Mouse (Mus musculus) heart, adult 18-20 months (tissue): ENCODE data around the gene Pilra. TPM values are rescaled to one million over a fixed set of nuclear protein-coding genes. Genes with fewer than 3 reads are reported as not detected.

Experiments used
- DNase-seq, 2 experiments: peaks; one replicate each; pipeline ENCODE4 v3.0.0; 2021 to 2022; ENCODE audit warnings: mixed read lengths in 1 of 2
- total RNA-seq, 2 experiments: library from RNA; stranded (reverse); gene quantifications; 2 replicates each; pipeline ENCODE4 v1.2.3; 2021

Pilra gene
- total RNA-seq, 2 experiments from 2014 or later, result 1.5 to 1.7 TPM

DNA sequence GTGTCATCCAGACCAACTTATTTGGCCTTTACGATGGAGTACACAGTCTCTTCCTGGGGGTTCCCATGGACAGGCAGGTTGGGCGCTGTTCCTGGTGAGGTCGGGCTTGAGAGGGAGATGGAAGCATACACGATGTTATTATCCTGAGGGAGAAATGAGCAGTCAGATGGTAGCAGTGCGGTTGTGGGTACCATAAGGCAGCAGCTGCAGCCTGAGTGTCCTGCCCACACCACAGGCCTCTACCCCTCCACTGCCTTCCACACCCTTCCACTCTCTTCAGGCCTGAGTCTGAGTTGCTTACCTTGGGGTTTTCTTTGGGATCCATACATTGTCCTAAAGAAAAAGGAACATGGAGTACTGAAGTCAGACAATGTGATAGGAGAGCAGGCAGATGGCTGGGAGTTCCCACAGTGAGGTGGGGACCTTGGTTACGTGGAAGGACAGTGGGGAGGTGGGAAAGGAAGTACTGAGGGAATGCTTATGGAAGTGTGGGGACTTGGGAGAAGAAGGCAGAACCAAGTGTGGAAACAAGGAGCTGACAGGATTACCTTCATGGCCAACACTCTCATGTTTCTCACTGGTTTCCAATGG is 12.5 kb downstream of the Pilra start:
- no peak for DNase-seq

DNA sequence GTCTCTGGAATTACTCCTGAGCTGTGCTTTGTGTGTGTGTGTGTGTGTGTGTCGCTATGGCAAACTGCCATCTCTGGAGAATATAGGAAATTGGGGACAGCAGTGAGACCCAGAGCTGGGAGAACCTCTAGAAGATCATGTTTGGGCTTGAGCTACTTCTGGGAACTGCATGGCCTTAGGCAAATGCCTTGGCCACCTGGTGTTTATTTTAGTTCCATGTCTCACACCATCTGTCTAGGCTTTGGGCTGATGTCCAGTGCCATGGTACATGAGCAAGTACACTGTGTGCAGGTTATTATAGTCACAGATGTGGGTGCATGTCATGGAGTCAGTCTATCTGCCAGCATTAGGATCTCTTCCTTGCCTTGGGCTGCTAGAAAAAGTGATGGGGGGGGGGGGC is 13.5 kb downstream of the Pilra start:
- no peak for DNase-seq

DNA sequence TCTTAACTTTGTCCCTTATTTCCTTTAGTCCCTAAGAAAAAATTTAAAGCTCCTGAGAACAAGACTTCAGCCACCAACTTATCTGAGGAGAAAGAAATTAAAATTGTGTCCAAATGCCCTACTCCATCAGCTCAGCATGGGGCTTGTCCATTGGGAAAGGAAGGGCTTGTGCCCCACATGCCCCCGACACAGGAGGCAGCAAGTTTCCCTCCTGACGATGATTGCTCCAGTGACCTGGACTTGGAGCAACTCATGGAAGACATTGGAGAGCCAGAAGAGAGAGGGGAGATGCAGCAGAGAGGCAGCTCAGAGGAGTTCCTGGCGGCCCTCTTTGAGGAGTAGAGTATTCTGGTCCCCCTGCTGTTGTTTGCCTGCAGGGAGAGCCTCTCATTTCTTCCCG is 14.0 kb downstream of the Pilra start:
- no peak for DNase-seq

DNA sequence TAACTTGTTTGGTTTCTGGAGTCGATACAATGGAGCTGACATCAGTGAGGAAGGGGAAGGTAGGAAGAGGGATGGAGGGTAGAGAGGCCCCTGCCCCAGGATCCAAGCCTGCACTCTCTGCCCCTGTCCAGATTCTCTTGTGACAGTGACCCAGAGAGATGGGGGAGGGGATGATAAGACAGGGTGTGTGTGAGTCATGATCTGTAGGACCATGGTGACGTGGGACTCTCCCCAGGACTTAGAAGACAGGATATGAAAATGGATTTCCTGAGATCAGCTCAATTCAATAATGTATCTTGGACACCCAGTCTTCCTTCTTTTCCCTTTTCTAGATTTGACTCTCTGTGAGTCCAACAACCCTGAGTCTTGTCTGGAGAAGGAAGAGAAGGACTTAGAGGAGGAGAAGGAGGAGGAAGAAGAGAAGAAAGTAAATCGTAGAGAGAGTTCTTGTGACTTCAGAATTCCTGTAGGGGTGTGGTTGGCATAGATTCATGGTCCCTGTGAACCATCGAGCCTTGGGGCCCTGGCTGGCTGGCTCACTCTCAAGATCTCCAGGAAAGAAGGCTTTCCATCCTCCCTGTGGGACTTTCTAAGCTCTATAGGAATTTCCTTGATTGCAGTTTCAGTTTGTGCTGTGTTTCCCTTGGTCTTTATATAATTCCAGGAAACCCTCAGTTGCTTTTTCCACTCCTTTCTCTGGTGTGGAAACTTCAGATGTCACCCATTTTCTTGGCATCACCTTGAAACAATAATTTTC is 18.4 kb downstream of the Pilra start:
- no peak for DNase-seq

DNA sequence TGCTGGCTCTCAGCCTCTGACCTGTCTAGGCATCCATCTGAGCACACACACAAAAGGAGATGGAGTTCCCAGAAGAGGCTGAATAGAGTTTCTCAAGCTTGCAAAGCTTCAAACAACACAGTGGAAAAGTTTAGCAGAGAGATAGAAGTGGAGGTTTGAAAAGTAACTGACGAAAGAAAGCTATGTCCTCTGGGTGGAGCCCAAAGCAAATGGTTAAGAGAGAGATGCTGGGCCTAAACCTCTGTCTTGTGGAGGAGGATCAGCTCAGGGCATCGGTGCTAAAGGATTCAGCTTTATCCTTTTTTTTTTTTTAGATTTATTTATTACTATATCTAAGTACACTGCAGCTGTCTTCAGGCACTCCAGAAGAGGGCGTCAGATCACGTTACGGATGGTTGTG is 27.8 kb downstream of the Pilra start:
- no peak for DNase-seq

DNA sequence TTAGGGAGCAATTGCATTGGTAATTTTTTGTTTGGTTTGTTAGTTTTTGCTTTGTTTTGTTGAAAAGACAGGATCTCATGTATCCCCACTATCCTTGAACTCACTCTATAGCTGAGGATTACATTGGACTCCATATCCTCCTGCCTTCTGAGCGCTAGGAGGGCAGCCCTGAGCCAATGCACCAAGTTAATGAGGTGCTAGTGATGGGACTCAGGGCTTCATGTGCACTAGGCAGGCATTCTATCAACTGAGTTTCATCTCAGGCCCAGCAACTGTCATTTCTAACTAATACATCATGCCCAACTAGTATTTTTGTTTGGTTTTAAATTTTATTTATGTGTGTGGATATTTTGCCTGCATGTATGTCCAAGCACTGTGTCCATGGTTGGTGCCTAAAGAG is 29.9 kb downstream of the Pilra start:
- no peak for DNase-seq

DNA sequence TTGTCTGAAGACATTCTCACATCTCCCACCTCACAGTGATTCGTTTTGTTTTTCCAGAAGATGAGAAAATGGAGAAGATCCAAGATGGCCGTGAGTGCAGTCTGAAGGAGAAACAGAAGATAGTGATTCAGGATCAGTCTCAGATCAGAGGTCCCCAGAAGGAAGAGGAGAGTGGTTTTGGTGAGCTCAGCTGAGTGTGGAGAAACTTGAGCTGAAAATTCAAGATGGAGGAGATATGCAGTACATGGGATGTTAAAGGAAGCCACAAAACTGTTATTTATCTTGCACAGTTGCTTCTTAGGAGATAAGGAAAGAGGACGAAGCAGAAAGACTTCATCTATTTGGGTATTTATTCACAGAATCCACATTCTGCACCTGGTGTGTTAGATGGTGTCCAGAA is 35.2 kb downstream of the Pilra start:
- no peak for DNase-seq

DNA sequence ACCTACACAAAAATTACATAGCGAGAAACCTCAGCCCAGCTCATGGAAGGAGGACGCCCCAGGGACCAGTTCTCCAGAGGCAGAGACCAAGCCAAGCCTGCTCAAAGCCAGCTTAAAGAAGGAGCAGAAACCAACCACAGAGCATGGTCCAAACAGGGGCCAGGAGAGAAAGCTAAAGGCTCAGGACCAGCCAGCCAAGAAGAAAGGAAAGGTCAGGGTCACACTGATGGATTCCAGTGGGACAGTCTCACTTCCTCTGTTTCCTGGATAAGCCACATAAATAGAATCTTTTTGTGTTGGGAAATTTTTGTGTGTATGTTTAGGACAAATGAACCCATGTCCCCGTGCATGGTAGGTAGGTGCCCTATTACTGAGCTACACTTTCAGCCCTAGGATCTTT is 39.5 kb downstream of the Pilra start:
- no peak for DNase-seq

DNA sequence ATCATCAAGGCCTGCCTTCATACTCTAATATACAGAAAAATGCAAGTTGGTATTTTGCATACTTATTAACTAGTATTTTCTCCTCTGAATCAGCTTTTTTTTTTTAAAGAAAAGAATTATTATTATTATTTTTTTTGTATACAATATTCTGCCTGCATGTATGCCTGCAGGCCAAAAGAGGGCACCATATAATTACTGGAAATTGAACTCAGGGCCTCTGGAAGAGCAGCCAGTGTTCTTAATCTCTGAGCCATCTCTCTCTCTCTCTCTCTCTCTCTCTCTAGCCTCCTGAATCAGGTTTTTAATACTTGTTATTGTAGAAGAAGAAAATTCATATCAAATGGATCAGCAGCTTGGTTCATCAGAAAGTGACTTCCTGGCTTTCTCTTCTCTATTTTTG is 44.5 kb downstream of the Pilra start:
- no peak for DNase-seq

DNA sequence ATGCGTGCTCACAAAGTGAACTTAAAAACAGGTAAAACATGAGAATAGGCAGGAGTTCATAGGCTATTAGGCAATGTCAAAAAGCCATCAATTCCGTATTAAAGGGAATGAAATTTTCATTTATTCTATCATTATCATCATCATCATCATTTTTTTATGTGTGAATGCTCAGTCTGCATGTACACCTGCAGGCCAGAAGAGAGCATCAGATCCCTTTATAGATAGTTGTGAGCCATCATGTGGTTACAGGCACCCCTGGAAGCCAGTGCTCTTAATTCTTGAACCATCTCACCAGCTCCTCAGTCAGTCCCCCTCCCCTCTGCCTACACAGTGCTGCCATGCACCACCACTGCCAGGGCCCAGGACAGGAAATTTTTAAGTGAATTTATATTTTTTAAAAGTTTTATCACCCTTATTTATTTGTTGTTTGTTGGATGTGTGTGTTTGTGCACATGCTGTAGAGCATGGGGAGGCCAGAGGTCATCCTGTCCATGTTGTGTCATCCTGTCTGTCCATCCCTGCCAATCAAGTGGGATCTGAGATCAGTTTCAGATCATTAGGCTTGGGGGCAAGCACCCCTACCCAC is 47.0 kb downstream of the Pilra start:
- no peak for DNase-seq

DNA sequence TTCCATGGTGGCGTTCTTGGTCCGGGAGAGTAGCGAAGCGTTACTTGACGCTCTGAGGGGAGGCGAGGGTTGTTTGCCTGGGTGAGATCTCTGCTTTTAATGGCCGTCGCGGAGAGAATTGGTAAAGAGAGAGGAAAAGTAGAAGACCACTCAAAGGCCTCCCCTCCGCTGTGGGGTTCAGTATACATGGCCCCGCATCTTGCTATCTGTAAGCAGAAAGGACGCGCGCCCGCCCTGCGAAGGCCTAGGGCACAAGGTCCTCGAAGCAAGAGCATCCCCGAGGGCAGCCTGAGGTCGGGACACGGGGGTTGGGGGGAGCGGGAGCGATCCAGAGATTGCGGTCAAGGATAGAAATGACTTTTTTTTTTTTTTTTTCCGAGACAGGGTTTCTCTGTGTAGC is 47.9 kb downstream of the Pilra start:
- peak in 1 of 2 experiments; percentile 29 for DNase-seq

DNA sequence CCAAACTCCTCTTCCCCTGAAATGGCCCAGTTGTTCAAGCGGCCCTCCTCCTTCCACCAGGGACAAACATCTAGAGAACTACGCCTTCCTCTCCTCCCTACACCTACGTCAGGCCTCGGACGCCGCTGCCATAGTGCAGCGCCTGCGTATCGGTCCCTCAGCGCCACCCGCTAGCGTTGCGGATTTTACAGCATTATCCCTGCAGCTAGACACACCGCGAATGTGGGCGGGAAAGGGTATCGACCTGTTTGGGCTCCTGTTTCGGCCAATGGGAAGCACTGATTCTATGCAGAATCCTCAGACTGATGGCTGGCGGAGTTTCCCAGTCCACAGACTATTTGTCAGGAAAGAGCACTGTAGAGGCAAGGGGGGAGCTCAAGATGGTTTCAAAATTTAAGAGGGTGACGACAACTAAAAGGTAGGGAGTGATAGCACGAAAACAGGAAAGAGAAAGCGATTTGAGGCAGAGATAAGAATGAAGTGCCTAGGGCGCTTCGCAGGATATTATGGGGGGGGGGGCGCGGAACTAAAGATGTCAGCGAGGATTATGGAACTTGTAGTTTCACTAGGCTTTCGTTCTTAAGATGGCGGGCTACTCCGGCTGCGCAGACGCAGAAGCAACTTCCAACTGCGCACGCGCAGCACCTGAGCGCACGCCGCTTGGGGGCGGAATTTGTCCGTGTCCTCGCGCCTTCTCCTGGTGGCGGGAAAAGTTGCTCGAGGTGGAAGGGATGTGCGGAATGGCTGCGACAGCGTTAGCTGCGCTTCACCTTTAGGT is 48.7 kb downstream of the Pilra start, which contains the start of the genes Mepce and Zcwpw1:
Gene Mepce (minus strand): TSS at position 505 of the 778 bp plus-strand sequence.
Gene Zcwpw1 (plus strand): TSS at position 648 of the 778 bp plus-strand sequence.
- DNase-seq, result peak; percentile 96 to 97

DNA sequence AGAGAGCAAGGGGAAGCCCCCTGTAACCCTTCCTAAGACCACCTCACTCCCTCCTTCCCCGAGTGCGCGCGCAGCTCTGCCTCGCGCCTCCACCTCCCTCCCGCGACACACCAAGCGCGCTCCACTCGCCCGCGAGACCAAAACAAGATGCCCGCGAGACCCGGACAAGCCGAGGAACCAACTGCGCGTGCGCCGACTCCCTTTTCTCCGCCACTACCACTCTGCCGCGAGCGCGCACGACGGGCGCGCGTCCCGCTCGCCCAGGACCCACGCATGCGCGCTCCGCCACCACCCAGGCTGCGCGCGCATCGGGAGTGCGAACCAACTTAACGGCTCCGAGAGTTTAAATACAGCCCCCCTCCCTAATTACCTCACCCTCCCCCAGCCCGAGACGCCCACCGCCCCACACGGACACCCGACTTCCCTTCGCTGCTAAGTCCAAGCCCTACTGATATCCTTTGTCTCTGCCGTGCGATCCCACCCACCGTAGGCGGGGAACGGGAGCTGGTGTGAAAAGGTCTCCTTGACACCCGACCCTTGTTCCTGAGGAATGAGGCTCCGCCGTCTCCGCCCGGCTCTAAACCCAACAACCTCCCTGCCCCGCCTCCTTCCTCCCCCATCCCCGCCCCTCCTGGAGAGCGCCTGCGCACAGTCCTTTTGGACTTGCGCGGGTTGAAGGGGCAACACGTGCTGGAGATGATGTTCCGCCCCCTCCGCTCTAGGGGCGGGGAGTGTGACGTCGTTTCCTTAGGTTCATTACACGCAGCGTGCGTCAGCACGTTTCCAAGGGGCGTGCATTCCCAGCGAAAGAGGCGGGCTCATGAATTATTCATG is 49.8 kb downstream of the Pilra start:
- DNase-seq, result peak; percentile 99

DNA sequence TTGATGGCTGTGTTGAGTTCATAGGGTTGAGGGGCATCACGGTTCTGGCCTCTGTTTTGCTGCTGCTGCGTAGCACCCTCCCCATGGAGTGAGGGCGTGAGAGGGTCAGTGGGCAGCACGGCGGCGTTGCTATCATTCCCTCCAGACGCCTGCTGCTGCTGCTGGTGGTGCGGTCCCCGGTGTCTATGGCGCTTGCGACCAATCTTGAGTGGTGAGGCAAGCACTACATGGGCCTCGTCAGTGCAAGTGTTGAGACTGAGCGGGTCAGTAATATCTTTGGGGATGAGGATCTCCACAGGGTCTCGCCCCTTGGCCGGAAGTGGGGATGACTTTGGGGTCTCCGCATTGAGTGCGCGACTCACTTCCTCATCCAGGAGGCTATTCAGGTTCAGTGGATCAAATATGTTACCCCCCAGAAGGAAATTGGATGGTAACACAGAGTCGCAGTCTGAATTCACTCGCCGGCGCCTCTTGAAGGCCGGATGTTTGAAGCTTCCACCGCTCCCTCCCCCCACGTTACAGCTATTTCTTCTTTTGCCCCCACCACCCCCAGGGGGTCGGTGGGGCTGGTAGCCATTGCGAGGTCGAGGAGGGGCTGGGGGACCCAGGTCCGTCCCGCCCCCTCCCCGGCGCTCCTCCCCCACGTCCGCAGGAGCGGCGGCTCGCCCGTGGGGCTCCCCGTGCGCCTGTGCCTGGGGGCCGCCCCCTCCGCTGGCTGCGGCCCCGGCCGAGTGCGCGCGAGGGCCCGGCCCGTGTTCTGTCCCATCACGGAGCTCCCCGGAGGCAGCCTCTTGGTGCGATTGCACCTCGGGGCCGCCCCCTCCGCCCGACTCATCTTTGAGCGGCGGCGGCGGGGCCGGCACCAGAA is 50.7 kb downstream of the Pilra start:
- peak in 1 of 2 experiments; percentile 43 for DNase-seq

DNA sequence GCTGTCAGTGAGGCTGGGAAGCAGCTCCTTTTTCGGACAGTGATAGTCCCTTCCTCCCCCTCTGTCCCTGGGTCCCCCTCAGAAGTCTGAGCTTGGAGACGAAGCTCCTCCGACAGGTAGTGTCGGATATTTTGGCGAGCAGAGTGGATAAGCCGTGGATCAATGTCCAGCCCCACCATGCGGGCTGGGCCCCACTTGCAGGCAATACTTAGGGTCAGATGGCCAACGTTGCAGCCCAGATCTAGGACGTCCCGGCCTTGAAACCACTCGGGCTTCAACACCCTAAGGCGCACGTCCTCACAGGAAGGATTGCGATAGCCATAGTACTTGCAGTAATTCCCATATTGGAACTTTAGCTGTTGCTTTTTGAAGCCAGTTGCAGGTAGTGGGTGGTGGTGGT is 51.5 kb downstream of the Pilra start:
- DNase-seq, result no peak

DNA sequence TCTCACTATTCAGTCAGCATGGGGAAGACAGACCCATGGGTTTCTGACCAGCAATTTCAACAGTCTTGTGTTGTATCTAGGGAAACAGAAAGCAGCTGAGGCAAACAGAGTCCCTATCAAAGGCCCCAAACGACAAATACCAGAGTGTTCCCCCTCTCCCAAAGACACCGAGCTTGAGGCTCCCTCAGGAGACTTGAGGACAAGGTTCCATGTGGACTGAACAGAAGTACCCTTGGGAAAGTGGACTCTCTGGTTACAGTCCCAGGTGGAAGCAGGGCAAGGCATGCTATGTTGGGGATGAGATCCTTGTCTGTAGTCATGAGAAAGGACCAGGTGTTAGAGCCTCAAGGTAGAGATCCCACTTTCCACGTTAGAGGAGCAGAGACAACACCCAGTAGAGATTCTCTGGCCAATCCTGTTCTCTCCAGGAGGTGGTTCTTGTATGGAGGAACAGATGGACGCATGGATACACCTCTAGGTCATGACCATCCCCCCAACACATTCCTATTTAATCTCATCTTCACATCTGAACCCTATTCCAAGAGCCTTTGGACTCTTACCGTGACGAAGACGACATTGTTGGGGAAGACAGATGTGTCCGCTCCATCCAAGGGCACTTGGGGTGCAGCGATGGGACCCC is 52.1 kb downstream of the Pilra start:
- DNase-seq, result no peak

DNA sequence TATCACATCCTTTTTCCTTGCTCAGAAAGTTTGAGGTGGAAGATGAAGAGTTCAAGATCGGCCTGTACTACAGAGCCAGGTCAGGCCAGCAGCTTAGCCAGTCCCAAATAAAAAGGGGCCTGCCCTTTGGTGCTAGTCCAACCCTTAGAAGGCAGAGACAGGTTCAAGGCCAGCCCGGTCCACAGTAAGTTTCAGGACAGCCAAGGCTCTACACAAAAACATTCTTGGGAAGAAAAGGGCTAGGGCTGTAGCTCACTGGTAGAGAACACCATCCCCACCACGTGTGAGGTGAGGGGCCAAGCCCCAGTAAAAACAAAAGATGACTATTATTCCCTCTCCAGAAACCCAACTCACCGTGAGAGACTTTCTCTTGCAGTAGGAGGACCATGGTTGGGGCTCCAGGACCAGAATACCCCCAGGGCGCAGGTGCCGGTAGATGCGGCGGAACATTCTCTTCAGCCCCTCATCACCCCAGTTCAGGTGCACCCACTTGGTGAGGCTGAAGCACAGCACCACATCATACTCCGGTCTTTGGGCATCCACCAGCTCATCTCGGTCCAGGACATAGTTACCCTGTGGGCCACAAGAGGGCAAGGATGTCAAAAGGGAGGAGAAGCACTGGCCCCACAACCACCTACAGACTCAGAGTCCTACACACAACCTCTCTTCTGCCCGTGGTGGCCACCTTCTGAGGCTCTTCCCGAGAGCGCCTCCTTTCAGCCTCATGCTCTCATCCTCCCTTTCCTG is 53.1 kb downstream of the Pilra start:
- no peak for DNase-seq

DNA sequence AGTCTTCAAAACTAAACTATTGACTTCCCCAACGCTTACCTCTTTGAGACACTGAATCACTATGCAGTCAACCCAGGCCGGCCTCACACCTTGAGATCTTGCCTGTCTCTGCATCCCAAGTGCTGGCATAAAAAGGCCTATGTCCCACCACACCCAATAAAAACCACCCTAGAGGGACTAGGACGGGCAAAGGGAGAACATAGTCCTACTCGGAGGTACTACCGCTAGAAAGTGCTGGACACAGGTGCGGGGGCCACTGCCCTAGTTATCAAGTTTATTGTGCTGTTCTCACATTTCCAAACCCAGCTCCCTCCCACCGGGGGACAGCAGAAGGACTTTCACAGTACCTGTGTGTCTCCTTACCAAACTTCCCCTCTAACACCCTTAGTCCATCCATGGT is 54.4 kb downstream of the Pilra start:
- DNase-seq, result no peak
